ENCODE assay signal across 21 mouse cellular contexts in the genomic region with DNA sequence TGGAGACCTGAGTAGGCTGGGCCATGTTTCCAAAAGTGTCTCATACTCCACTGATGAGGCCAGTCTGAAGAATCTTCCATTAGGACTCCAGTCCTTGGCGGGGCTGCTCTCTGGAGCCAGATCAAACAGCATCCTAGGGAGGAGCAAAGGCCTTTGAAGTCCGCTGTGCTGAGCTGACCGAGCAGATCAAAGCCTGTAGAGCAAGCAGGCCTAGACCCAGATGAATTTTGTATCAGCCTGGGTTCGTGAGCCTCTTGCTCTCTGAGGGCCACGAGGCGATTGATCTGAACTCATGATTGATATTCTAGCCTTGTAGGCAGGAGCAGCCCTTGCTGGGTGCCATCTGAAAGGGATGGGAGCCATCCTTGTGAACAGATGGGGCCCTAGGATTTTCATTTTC. TPM values are rescaled to one million over a fixed set of nuclear protein-coding genes. Genes with fewer than 3 reads are reported as not detected.
DNase-seq lines count a peak whose midpoint lies in the region; ATAC-seq and TF ChIP-seq lines count a peak whose summit lies in the region.
"Had no signal": no experiment of that assay in that cellular context is flagged by ENCODE, and none has a peak within 500 bp of the region (broad histone marks: within the 10 kb centered on the region; RNA-seq: fewer than 3 reads in every experiment).

No protein-coding gene starts in this region.

- no peak overlapping the region for H3K4me3 ChIP-seq in layer of hippocampus, adult 2 months
- no peak overlapping the region for H3K4me3 ChIP-seq in midbrain, embryonic 14.5 days (replicated peaks; ENCODE audit: low read depth, low read length)
- no peak overlapping the region for H3K4me3 ChIP-seq in midbrain, embryonic 11.5 days (ENCODE audit: low read depth, low read length)
- no peak overlapping the region for H3K4me3 ChIP-seq in olfactory bulb, adult 2 months (ENCODE audit: insufficient read depth, low read depth, low read length)
- H3K4me3 ChIP-seq: megakaryocyte, embryonic 14.5 days; myocyte had no signal

- no peak for TF ChIP-seq CTCF in layer of hippocampus, adult 2 months (conservative IDR thresholded peaks at IDR 0.05)
- TF ChIP-seq CTCF in olfactory bulb, adult 2 months (IDR thresholded peaks at IDR 0.05; ENCODE audit: insufficient read depth, low read depth, low read length) = no peak

- peaks cover 7% of the 10 kb centered on the region; the same call in 1 of the 2 replicates for H3K36me3 ChIP-seq in midbrain, embryonic 14.5 days (ENCODE audit: control insufficient read depth, insufficient read depth, low read length)
- H3K36me3 ChIP-seq in midbrain, embryonic 11.5 days (ENCODE audit: control insufficient read depth, insufficient read depth, low read length) = peaks cover 11% of the 10 kb centered on the region

- no peak for TF ChIP-seq POLR2A in olfactory bulb, adult 2 months (IDR thresholded peaks at IDR 0.05; ENCODE audit: insufficient read depth, low read depth, low read length)

- WGBS in midbrain, embryonic 14.5 days = 57% methylated on average over 6 of the region's 6 CpGs
- 57% methylated on average over 6 of the region's 6 CpGs for WGBS in midbrain, embryonic 11.5 days
- 82% methylated on average over 6 of the region's 6 CpGs for WGBS in olfactory bulb, adult 2 months

- peak overlapping the region; percentile 92 for H3K27ac ChIP-seq in layer of hippocampus, adult 2 months
- peak overlapping the region; percentile 85 for H3K27ac ChIP-seq in midbrain, embryonic 14.5 days (replicated peaks; ENCODE audit: low read depth, low read length)
- no peak overlapping the region for H3K27ac ChIP-seq in midbrain, embryonic 11.5 days (ENCODE audit: low read depth, low read length)
- peak overlapping the region; percentile 94 for H3K27ac ChIP-seq in olfactory bulb, adult 2 months (ENCODE audit: insufficient read depth, low read depth, low read length)

- no peaks in the 10 kb centered on the region for H3K9me3 ChIP-seq in midbrain, embryonic 14.5 days (ENCODE audit: control insufficient read depth, low read length)
- H3K9me3 ChIP-seq in midbrain, embryonic 11.5 days (ENCODE audit: control insufficient read depth, low read length) = no peaks in the 10 kb centered on the region
- H3K9me3 ChIP-seq: megakaryocyte, embryonic 14.5 days had no signal

- no peak overlapping the region for H3K9ac ChIP-seq in midbrain, embryonic 14.5 days (replicated peaks; ENCODE audit: low read length)
- no peak overlapping the region for H3K9ac ChIP-seq in midbrain, embryonic 11.5 days (ENCODE audit: low read length)

- no peak overlapping the region for H3K4me2 ChIP-seq in midbrain, embryonic 14.5 days (ENCODE audit: low read length)
- H3K4me2 ChIP-seq in midbrain, embryonic 11.5 days = no peak overlapping the region

- ATAC-seq in midbrain, embryonic 14.5 days (ENCODE audit: low FRiP score, low TSS enrichment) = no peak
- no peak for ATAC-seq in midbrain, embryonic 11.5 days (ENCODE audit: low FRiP score)
- ATAC-seq in erythroblast, adult 5-6 weeks (replicated peaks; ENCODE audit: low FRiP score, poor library complexity, severe bottlenecking) = no peak

- H3K27me3 ChIP-seq in midbrain, embryonic 14.5 days (ENCODE audit: control insufficient read depth, insufficient read depth, low read length) = no peaks in the 10 kb centered on the region
- no peaks in the 10 kb centered on the region for H3K27me3 ChIP-seq in midbrain, embryonic 11.5 days (ENCODE audit: control insufficient read depth, insufficient read depth, low read length)
- H3K27me3 ChIP-seq: CH12.LX; megakaryocyte, embryonic 14.5 days had no signal

- peak; percentile 71 for DNase-seq in adrenal gland, adult 2 months
- no peak for DNase-seq in adrenal gland, postnatal 4 days (ENCODE audit: low spot score in 2 of 2)
- no peak for DNase-seq in layer of hippocampus, adult 2 months (ENCODE audit: low spot score in 2 of 2)
- DNase-seq in layer of hippocampus, adult 18-20 months (ENCODE audit: low spot score in 2 of 2) = no peak
- peak; percentile 31 for DNase-seq in midbrain, embryonic 14.5 days
- DNase-seq in midbrain, embryonic 11.5 days (ENCODE audit: low spot score, missing footprints) = no peak
- DNase-seq: cerebellum, adult 11-12 months; cerebellum, postnatal 25 days; gastrocnemius, postnatal 14 days; kidney, adult 2 months; kidney, postnatal 25 days; lung, adult 2 months; thymus, postnatal 25 days had no signal

- peaks cover 10% of the 10 kb centered on the region for H3K4me1 ChIP-seq in midbrain, embryonic 14.5 days (ENCODE audit: control insufficient read depth, insufficient read depth, low read length)
- 0 out of 2 replicates have a peak, but pooled peaks cover 3% of the 10 kb centered on the region for H3K4me1 ChIP-seq in midbrain, embryonic 11.5 days (ENCODE audit: control insufficient read depth, insufficient read depth, low read length)
- H3K4me1 ChIP-seq in olfactory bulb, adult 2 months (ENCODE audit: control insufficient read depth, insufficient read depth, low read length) = peaks cover 35% of the 10 kb centered on the region

RNA-seq across cellular contexts. Expression of a gene that starts 10.0 kb away (rescaled TPM):
- total RNA-seq in adrenal gland, adult 2 months (2021) = 1 to 10 TPM; 2.1 to 2.5 TPM
- polyA plus RNA-seq in adrenal gland, adult 2 months (2012; rRNA removed) = 0.61 and 0.72 TPM in 2 replicates
- 10 to 100 TPM; 14.4 to 16.3 TPM for total RNA-seq in adrenal gland, postnatal 4 days (2021)
- total RNA-seq in layer of hippocampus, adult 2 months (2021) = 10 to 100 TPM; 23.1 to 23.9 TPM
- 10 to 100 TPM; 17.1 to 18.9 TPM for total RNA-seq in layer of hippocampus, adult 18-20 months (2021)
- polyA plus RNA-seq in midbrain, embryonic 14.5 days (2014; fragmentation: Nextera tagmentation; extraction: Ambion mirVana) = 10.3 and 10.4 TPM in 2 replicates
- 27.7 and 37.2 TPM in 2 replicates for polyA plus RNA-seq in midbrain, embryonic 11.5 days (2014; fragmentation: Nextera tagmentation; extraction: Ambion mirVana)
- polyA plus RNA-seq in olfactory bulb, adult 2 months (2012; ENCODE audit: insufficient read depth, insufficient read length, low replicate concordance, missing spikeins) = not detected in 2 replicates
- total RNA-seq in erythroblast, adult 5-6 weeks (2015; ENCODE audit: low replicate concordance) = 2.5 and 4.4 TPM in 2 replicates
- total RNA-seq in erythroblast, adult 5-6 weeks (2017; ENCODE audit: low replicate concordance) = 12.5 and 15.2 TPM in 2 replicates

RNA-seq across cellular contexts. Expression of a gene that starts 15.4 kb away (rescaled TPM):
- 10 to 100 TPM; 10.6 to 22.1 TPM for total RNA-seq in adrenal gland, adult 2 months (2021)
- 35.4 and 39.9 TPM in 2 replicates for polyA plus RNA-seq in adrenal gland, adult 2 months (2012; rRNA removed)
- 10 to 100 TPM; 21.8 to 32.0 TPM for total RNA-seq in adrenal gland, postnatal 4 days (2021)
- total RNA-seq in layer of hippocampus, adult 2 months (2021) = 1 to 10 TPM; 5.4 to 5.7 TPM
- total RNA-seq in layer of hippocampus, adult 18-20 months (2021) = 1 to 10 TPM; 5.1 to 5.9 TPM
- polyA plus RNA-seq in midbrain, embryonic 14.5 days (2014; fragmentation: Nextera tagmentation; extraction: Ambion mirVana) = 2.6 and 5.0 TPM in 2 replicates
- 5.5 and 7.5 TPM in 2 replicates for polyA plus RNA-seq in midbrain, embryonic 11.5 days (2014; fragmentation: Nextera tagmentation; extraction: Ambion mirVana)
- not detected in 2 replicates for polyA plus RNA-seq in olfactory bulb, adult 2 months (2012; ENCODE audit: insufficient read depth, insufficient read length, low replicate concordance, missing spikeins)
- total RNA-seq in erythroblast, adult 5-6 weeks (2015; ENCODE audit: low replicate concordance) = 392 and 403 TPM in 2 replicates
- total RNA-seq in erythroblast, adult 5-6 weeks (2017; ENCODE audit: low replicate concordance) = 364 and 493 TPM in 2 replicates

RNA-seq across cellular contexts. Expression of a gene that starts 23.0 kb away (rescaled TPM):
- under 1 TPM in 1 of 2 experiments, not detected in 1; 0.38 TPM for total RNA-seq in adrenal gland, adult 2 months (2021)
- 0.12 and 0.20 TPM in 2 replicates for polyA plus RNA-seq in adrenal gland, adult 2 months (2012; rRNA removed)
- 1 to 10 TPM; 1.1 to 1.4 TPM for total RNA-seq in adrenal gland, postnatal 4 days (2021)
- 1 to 10 TPM; 1.1 to 1.7 TPM for total RNA-seq in layer of hippocampus, adult 2 months (2021)
- 1 to 10 TPM; 2.0 TPM for total RNA-seq in layer of hippocampus, adult 18-20 months (2021)
- polyA plus RNA-seq in midbrain, embryonic 14.5 days (2014; fragmentation: Nextera tagmentation; extraction: Ambion mirVana) = 0.47 and 0.49 TPM in 2 replicates
- 0.74 and 1.2 TPM in 2 replicates for polyA plus RNA-seq in midbrain, embryonic 11.5 days (2014; fragmentation: Nextera tagmentation; extraction: Ambion mirVana)
- polyA plus RNA-seq in olfactory bulb, adult 2 months (2012; ENCODE audit: insufficient read depth, insufficient read length, low replicate concordance, missing spikeins) = not detected in 2 replicates
- total RNA-seq in erythroblast, adult 5-6 weeks (2015; ENCODE audit: low replicate concordance) = 0.96 and 4.4 TPM in 2 replicates
- 5.3 and 12.9 TPM in 2 replicates for total RNA-seq in erythroblast, adult 5-6 weeks (2017; ENCODE audit: low replicate concordance)
- total RNA-seq: CH12.LX; liver, adult 2 months had no signal
- polyA plus RNA-seq: myocyte; testis, adult 2 months had no signal

RNA-seq across cellular contexts. Expression of a gene that starts 24.4 kb away (rescaled TPM):
- total RNA-seq in adrenal gland, adult 2 months (2021) = 1 to 10 TPM; 2.9 to 5.2 TPM
- polyA plus RNA-seq in adrenal gland, adult 2 months (2012; rRNA removed) = 7.8 and 9.5 TPM in 2 replicates
- 1 to 10 TPM; 3.5 to 4.0 TPM for total RNA-seq in adrenal gland, postnatal 4 days (2021)
- total RNA-seq in layer of hippocampus, adult 2 months (2021) = 100 to 1,000 TPM; 532 to 547 TPM
- total RNA-seq in layer of hippocampus, adult 18-20 months (2021) = 100 to 1,000 TPM; 554 to 575 TPM
- polyA plus RNA-seq in midbrain, embryonic 14.5 days (2014; fragmentation: Nextera tagmentation; extraction: Ambion mirVana) = 16.7 and 26.1 TPM in 2 replicates
- 6.3 and 6.7 TPM in 2 replicates for polyA plus RNA-seq in midbrain, embryonic 11.5 days (2014; fragmentation: Nextera tagmentation; extraction: Ambion mirVana)
- not detected in 2 replicates for polyA plus RNA-seq in olfactory bulb, adult 2 months (2012; ENCODE audit: insufficient read depth, insufficient read length, low replicate concordance, missing spikeins)
- total RNA-seq in erythroblast, adult 5-6 weeks (2015; ENCODE audit: low replicate concordance) = not detected in 2 replicates
- not detected in 2 replicates for total RNA-seq in erythroblast, adult 5-6 weeks (2017; ENCODE audit: low replicate concordance)
- total RNA-seq: CH12.LX; liver, adult 2 months had no signal
- polyA plus RNA-seq: heart, postnatal 0 days; kidney, adult 2 months; liver, adult 2 months had no signal

RNA-seq across cellular contexts. Expression of a gene that starts 25.8 kb away (rescaled TPM):
- total RNA-seq in adrenal gland, adult 2 months (2021) = 1 to 10 TPM; 2.4 to 7.8 TPM
- 11.6 and 19.0 TPM in 2 replicates for polyA plus RNA-seq in adrenal gland, adult 2 months (2012; rRNA removed)
- 10 to 100 TPM; 16.0 to 16.6 TPM for total RNA-seq in adrenal gland, postnatal 4 days (2021)
- total RNA-seq in layer of hippocampus, adult 2 months (2021) = 10 to 100 TPM in 1 of 2 experiments, 1 to 10 TPM in 1; 9.7 to 10.8 TPM
- 10 to 100 TPM; 10.7 to 14.7 TPM for total RNA-seq in layer of hippocampus, adult 18-20 months (2021)
- 12.1 and 13.3 TPM in 2 replicates for polyA plus RNA-seq in midbrain, embryonic 14.5 days (2014; fragmentation: Nextera tagmentation; extraction: Ambion mirVana)
- polyA plus RNA-seq in midbrain, embryonic 11.5 days (2014; fragmentation: Nextera tagmentation; extraction: Ambion mirVana) = 20.7 and 25.3 TPM in 2 replicates
- polyA plus RNA-seq in olfactory bulb, adult 2 months (2012; ENCODE audit: insufficient read depth, insufficient read length, low replicate concordance, missing spikeins) = not detected in 2 replicates
- total RNA-seq in erythroblast, adult 5-6 weeks (2015; ENCODE audit: low replicate concordance) = 11.1 and 32.3 TPM in 2 replicates
- total RNA-seq in erythroblast, adult 5-6 weeks (2017; ENCODE audit: low replicate concordance) = 16.3 and 18.1 TPM in 2 replicates

Comparison
In these comparisons a context has a peak if more than half of its experiments do, and no peak if none do; other contexts are left out.
1. DNase-seq: peak in adrenal gland, adult 2 months (single experiment) and midbrain, embryonic 14.5 days (single experiment); none in adrenal gland, postnatal 4 days (0 of 2), layer of hippocampus, adult 2 months (0 of 2), layer of hippocampus, adult 18-20 months (0 of 2) and midbrain, embryonic 11.5 days (single experiment).
2. RNA of a gene that starts 15.4 kb away (total RNA-seq): 364 to 493 TPM in erythroblast, adult 5-6 weeks; 21.8 to 32.0 TPM in adrenal gland, postnatal 4 days, 10.6 to 22.1 TPM in adrenal gland, adult 2 months, 5.1 to 5.9 TPM in layer of hippocampus, adult 18-20 months and 5.4 to 5.7 TPM in layer of hippocampus, adult 2 months; every median in the first group is over 10 times any median in the second.